Mouse (Mus musculus) embryonic facial prominence, embryonic 13.5 days (tissue): ENCODE results near the gene Enox1. TPM values are rescaled to one million over a fixed set of nuclear protein-coding genes. Genes with fewer than 3 reads are reported as not detected.

ENCODE experiments used
- ATAC-seq: fragments of 200-750 bp; cut with Nextera tagmentation; 2 replicates; pipeline ENCODE4 v1.8.0; 2017; ENCODE audit warnings: low read depth; ENCODE audit not compliant: insufficient number of reproducible peaks, insufficient read depth, low FRiP score, low TSS enrichment
- H3K27ac ChIP-seq: fragments of 300-500 bp; sonication (generic); 2 replicates; pipeline ENCODE4 v1.5.1; 2015; ENCODE audit warnings: moderate library complexity, mild to moderate bottlenecking, inconsistent platforms
- H3K27me3 ChIP-seq: fragments of 300-500 bp; sonication (generic); 2 replicates; pipeline ENCODE4 v1.6.1; 2015; ENCODE audit warnings: mild to moderate bottlenecking, inconsistent platforms
- H3K36me3 ChIP-seq: fragments of 300-500 bp; sonication (generic); 2 replicates; pipeline ENCODE4 v1.6.1; 2015; ENCODE audit warnings: mild to moderate bottlenecking, inconsistent platforms
- H3K4me1 ChIP-seq: fragments of 300-500 bp; sonication (generic); 2 replicates; pipeline ENCODE4 v1.6.1; 2015; ENCODE audit warnings: inconsistent platforms
- H3K4me2 ChIP-seq: fragments of 300-500 bp; sonication (generic); 2 replicates; pipeline ENCODE4 v1.6.1; 2015; ENCODE audit warnings: moderate library complexity, mild to moderate bottlenecking, inconsistent platforms
- H3K4me3 ChIP-seq: fragments of 300-500 bp; sonication (generic); 2 replicates; pipeline ENCODE4 v1.5.1; 2015; ENCODE audit warnings: mild to moderate bottlenecking, inconsistent platforms
- H3K9ac ChIP-seq: fragments of 300-500 bp; sonication (generic); 2 replicates; pipeline ENCODE4 v1.6.1; 2015; ENCODE audit warnings: mild to moderate bottlenecking, inconsistent platforms
- H3K9me3 ChIP-seq: fragments of 300-500 bp; sonication (generic); 2 replicates; pipeline ENCODE4 v1.6.1; 2016; ENCODE audit warnings: inconsistent platforms
- WGBS: fragments of 180-500 bp; shearing (Covaris S2); methylation state at CpG from one replicate; pipeline ENCODE4 v1.1.7; 2015; ENCODE audit warnings: mixed read lengths; 5-methylcytosine and 5-hydroxymethylcytosine counted together
- polyA plus RNA-seq: library from polyadenylated mRNA; unstranded; fragments of >200 nt; fragmentation: Nextera tagmentation; extraction: Ambion mirVana; gene quantifications from 2 replicates; pipeline ENCODE4 v1.2.1, GENCODE M21; 2015

Enox1 gene
- polyA plus RNA-seq, 1 experiment from 2014 or later = 19.6 TPM

DNA sequence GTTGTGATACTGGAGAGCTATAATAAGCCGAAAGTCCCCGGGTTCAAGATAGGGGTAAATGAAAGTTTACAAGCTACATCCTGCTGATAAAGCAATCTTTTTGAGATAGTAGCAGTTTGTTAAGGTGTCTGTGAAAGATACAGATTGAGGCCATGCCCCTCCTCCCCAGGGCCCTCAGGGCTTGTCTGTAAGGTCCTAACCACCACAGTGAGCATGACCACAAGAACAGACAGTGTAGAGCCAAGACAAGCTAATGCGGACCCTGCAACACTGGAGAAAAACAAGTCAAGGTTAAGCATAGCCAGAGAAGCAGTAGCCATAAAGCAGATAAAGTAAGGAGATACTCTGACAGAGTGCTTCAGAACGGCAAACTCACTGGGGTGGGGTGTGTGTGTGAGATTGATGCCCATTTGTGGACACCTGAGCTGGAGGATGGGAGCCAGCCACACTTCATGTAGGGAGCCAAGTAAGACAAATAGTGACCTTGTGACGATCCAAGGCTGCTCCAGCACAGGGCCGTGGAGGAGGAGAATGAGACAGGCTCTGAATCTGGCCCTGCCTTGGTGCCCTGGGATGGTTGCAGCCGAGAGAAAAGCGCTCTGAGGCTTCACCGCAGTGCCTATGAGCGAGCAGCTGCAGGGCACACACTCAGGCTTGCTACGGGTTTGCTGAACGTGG is 348.0 kb downstream of the Enox1 start:
- Histone ChIP-seq H3K27ac (no peak overlapping the region), H3K4me3 (no peak overlapping the region), H3K9ac (no peak overlapping the region), H3K36me3 (0 out of 2 replicates have a peak, but pooled peaks cover 3% of the 10 kb centered on the region), H3K4me1 (no peaks in the 10 kb centered on the region), H3K9me3 (no peaks in the 10 kb centered on the region), H3K4me2 (no peak overlapping the region), H3K27me3 (no peaks in the 10 kb centered on the region)
- 77% methylated on average over 12 of the region's 12 CpGs for WGBS
- ATAC-seq = no peak

DNA sequence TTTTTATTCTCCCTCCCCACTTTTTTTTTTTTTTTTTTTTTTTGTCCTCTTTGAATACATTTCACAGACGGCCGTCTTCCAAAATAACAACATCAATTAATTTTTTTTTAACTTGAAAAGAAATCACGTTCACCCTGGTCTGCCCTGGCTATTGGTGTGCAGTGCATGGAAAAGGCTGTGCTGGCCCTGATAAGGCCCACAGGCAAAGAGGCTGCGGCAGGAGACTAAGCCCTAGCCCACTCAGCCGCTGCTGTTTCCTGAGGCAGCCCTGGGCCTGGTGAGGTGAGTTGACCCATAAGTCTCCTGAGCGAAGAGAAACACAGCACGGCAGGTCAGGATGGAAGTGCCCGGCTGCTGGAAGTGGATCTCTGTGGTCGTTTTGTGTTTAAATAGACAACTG is 349.8 kb downstream of the Enox1 start:
- Histone ChIP-seq H3K36me3 (0 out of 2 replicates have a peak, but pooled peaks cover 3% of the 10 kb centered on the region), H3K4me1 (0 out of 2 replicates have a peak, but pooled peaks cover 2% of the 10 kb centered on the region), H3K27me3 (no peaks in the 10 kb centered on the region), H3K27ac (no peak overlapping the region), H3K9me3 (no peaks in the 10 kb centered on the region), H3K4me3 (no peak overlapping the region), H3K9ac (no peak overlapping the region), H3K4me2 (no peak overlapping the region)
- no peak for ATAC-seq
- WGBS = 73% methylated on average over 9 of the region's 9 CpGs

DNA sequence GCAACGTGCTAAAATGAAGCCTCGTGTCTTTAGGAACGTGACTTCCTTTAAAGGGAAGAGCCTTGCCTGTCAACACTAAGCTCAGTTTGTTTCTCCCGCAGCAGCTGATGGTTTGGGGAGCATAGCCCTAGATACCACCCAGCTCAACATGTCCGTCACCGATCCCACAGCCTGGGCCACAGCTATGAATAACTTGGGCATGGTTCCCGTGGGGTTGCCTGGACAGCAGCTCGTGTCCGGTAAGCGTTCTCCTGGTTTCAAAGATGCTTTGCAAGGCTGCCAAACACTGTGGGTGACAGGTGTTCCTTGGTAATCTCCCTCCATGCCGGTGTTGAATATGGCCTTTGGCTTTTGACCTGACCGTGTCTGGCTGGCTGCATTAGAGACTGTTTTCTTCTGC is 351.5 kb downstream of the Enox1 start:
- Histone ChIP-seq H3K9me3 (0 out of 2 replicates have a peak, but pooled peaks cover under 1% of the 10 kb centered on the region), H3K36me3 (0 out of 2 replicates have a peak, but pooled peaks cover 3% of the 10 kb centered on the region), H3K9ac (no peak overlapping the region), H3K4me3 (no peak overlapping the region), H3K4me2 (no peak overlapping the region), H3K27me3 (no peaks in the 10 kb centered on the region), H3K27ac (no peak overlapping the region), H3K4me1 (0 out of 2 replicates have a peak, but pooled peaks cover 2% of the 10 kb centered on the region)
- WGBS = 82% methylated on average over 12 of the region's 12 CpGs
- ATAC-seq = no peak

DNA sequence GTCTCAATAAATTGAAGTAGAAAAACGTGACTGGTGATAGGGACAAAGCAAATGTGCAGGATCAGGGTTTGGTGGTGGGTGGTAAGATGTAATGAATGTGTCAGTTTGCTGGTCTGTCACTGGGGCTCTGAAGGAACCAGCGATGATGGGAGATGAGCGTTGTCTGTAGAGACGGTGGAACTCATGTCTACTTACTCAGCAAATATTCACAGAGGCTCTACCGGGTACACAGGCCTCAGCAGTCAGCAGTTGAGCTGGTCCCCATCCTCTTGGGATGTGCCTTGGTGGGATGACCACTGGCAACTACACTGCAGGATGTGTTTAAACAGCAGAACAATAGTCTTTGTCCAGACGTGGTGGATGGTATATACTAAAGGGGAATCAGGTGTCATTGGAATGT is 352.5 kb downstream of the Enox1 start:
- no peak overlapping the region for H3K4me3 ChIP-seq
- H3K4me2 ChIP-seq = no peak overlapping the region
- no peaks in the 10 kb centered on the region for H3K27me3 ChIP-seq
- ATAC-seq = no peak
- 79% methylated on average over 6 of the region's 6 CpGs for WGBS
- no peak overlapping the region for H3K27ac ChIP-seq
- H3K36me3 ChIP-seq = 0 out of 2 replicates have a peak, but pooled peaks cover 3% of the 10 kb centered on the region
- H3K9me3 ChIP-seq = 0 out of 2 replicates have a peak, but pooled peaks cover 4% of the 10 kb centered on the region
- no peak overlapping the region for H3K9ac ChIP-seq
- H3K4me1 ChIP-seq = 0 out of 2 replicates have a peak, but pooled peaks cover 2% of the 10 kb centered on the region

DNA sequence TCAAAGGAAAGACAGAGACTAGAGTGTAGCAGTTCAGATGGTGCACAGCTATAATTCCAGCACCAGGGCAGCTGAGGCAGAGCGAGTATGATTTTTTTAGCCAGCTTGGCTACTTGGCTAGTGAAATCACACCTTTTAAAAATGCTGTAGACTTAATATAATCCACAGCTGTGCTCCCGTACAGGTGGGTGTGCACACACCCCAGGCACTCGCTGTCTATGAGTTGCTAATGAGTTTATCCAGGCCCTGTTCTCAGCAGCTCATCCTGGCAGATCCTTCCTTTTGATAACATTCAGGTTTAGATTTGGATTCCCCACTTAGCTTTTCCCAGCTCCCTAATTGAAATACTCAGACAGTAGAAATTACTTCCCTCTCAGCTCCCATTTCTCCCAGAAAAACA is 353.4 kb downstream of the Enox1 start:
- Histone ChIP-seq H3K9me3 (0 out of 2 replicates have a peak, but pooled peaks cover 4% of the 10 kb centered on the region), H3K36me3 (0 out of 2 replicates have a peak, but pooled peaks cover 3% of the 10 kb centered on the region), H3K4me1 (0 out of 2 replicates have a peak, but pooled peaks cover 2% of the 10 kb centered on the region), H3K4me2 (no peak overlapping the region), H3K9ac (no peak overlapping the region), H3K27me3 (no peaks in the 10 kb centered on the region), H3K4me3 (no peak overlapping the region), H3K27ac (no peak overlapping the region)
- ATAC-seq = no peak
- WGBS = 78% methylated on average over 3 of the region's 3 CpGs

DNA sequence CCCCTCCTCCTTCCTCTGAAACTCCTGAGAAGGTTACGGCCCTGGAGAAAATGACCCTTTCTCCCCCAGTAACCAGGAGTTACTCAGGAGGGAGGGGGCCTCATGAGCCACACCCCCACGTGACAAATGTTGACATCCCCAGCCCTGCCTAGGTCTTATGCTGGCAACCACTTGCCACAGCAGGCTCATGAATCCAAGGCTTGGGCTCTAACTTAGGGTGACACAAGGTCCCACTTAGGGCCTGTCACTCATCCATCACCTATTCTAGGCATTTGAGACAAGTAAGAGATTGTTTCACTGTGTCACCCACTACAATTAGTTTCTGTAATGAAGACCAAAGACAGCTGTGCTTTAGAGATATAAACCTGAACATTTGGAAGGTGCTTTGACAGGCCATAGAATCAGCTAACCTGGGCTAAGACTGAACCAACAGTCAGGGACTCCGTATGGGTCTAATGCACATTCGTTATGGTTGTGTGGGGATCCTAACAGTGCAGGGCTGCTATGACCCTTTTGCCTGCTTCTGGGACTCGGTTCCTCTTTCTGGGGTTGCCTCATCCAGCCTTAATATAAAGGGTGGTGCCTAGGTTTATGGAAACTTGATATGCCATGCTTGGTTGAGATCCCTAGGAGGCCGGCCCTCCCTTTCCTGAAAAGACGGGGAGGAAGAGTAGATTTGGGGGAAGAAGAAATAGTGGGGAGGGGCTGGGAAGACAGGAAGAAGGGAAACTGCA is 354.7 kb downstream of the Enox1 start:
- Histone ChIP-seq H3K27me3 (no peaks in the 10 kb centered on the region), H3K4me2 (no peak overlapping the region), H3K9me3 (0 out of 2 replicates have a peak, but pooled peaks cover 4% of the 10 kb centered on the region), H3K4me1 (0 out of 2 replicates have a peak, but pooled peaks cover 2% of the 10 kb centered on the region), H3K36me3 (0 out of 2 replicates have a peak, but pooled peaks cover 3% of the 10 kb centered on the region), H3K27ac (no peak overlapping the region), H3K9ac (no peak overlapping the region), H3K4me3 (no peak overlapping the region)
- ATAC-seq = no peak
- WGBS = 61% methylated on average over 7 of the region's 7 CpGs

DNA sequence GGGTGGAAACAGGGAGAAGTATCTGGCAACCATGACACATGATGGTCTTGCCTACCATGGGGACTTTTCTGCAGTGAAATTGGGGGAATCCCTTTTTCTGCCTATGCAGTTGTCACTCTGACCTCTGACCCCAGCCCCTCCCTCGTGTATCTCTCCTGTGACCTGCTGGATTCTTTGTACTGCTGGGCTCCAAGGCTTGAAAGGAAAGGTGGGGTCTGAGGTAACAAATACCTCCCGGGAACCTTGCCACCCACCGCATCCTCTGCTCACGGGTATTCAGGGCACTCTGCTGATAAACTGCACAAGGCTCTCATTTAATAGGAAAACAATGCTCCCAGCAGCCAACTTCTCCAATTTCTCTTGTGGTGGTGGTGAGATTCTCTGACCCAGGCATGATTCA is 361.5 kb downstream of the Enox1 start:
- ATAC-seq = no peak
- Histone ChIP-seq H3K4me3 (no peak overlapping the region), H3K9ac (no peak overlapping the region), H3K9me3 (0 out of 2 replicates have a peak, but pooled peaks cover 3% of the 10 kb centered on the region), H3K36me3 (no peaks in the 10 kb centered on the region), H3K27ac (no peak overlapping the region), H3K4me1 (no peaks in the 10 kb centered on the region), H3K4me2 (no peak overlapping the region), H3K27me3 (no peaks in the 10 kb centered on the region)
- 64% methylated on average over 4 of the region's 4 CpGs for WGBS

DNA sequence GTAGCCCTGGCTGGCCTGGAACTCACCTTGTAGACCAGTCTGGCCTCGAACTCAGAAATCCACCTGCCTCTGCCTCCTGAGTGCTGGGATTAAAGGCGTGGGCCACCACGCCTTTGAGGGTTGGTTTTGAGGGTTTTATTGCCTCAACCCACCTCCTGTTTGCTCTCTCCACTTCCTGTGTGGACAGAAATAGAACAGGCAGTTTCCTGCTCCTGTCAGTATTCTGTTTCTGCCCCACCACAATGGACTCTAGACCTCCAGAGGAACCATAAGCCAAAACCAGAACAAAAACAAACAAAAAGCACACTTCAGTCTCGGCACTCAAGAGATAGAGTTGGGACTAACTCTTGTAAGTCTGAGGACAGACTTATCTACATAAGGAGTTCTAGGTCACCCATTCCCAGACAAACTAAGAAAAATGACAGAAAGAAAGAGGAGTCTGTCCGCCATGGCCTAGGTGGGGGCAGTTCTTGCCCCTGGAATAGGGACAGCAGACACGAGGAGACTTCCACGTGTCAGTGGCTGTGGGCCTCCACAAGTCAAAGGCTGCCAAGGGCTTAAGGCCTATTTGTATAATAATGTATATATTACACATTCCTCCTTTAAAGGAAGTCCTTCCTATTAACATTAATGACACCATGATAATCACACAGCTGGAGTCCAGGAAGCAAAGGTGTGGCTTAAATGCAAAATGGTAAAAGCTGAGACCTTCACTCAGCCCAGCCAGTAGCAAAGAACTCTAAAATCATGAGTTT is 362.6 kb downstream of the Enox1 start:
- Histone ChIP-seq H3K4me3 (no peak overlapping the region), H3K4me2 (no peak overlapping the region), H3K27ac (no peak overlapping the region), H3K9ac (no peak overlapping the region), H3K36me3 (no peaks in the 10 kb centered on the region), H3K9me3 (no peaks in the 10 kb centered on the region), H3K4me1 (no peaks in the 10 kb centered on the region), H3K27me3 (no peaks in the 10 kb centered on the region)
- WGBS = 83% methylated on average over 7 of the region's 7 CpGs
- ATAC-seq = no peak

DNA sequence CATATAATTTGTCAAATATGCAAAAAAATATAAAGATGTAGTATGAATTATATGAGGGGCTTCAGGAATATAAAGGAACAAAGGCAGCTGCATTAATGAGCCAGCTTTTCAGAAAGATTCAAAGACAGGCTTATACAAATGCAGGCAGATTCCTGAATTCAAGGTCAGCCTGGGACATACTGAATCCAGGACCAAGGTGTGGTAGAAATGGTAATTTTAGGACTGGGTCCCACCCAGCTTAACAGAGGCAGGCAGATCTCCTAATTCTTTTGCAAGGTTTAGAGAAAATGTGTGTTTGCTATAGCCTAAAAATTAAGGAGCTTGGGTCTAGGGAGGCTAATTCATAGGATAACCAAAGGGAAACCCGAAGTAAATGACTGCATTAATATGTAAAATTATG is 363.1 kb downstream of the Enox1 start:
- no peak overlapping the region for H3K27ac ChIP-seq
- no peaks in the 10 kb centered on the region for H3K36me3 ChIP-seq
- no peaks in the 10 kb centered on the region for H3K9me3 ChIP-seq
- no peaks in the 10 kb centered on the region for H3K4me1 ChIP-seq
- H3K9ac ChIP-seq = no peak overlapping the region
- no peaks in the 10 kb centered on the region for H3K27me3 ChIP-seq
- H3K4me2 ChIP-seq = no peak overlapping the region
- no peak overlapping the region for H3K4me3 ChIP-seq
- 86% methylated on average over 1 of the region's 1 CpGs for WGBS
- no peak for ATAC-seq

DNA sequence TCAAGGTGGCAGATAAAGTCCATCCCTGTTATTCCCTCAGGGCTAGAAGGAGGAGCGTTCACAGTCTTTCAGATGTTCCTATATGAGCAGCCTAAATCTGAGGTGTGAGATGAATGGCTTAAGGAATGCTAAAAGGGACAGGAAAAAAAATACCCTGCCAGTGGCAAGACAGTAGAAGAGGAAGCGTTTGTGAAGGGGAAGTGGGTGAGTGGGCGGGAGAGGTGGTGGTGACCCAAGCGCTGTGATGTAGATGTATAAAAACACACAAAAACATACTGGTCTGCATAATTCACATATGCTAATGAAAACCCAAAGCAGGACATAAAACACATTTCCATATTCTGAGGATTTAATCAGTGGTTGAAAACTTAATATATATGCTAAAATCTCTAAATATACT is 367.7 kb downstream of the Enox1 start:
- 77% methylated on average over 4 of the region's 4 CpGs for WGBS
- no peak overlapping the region for H3K27ac ChIP-seq

DNA sequence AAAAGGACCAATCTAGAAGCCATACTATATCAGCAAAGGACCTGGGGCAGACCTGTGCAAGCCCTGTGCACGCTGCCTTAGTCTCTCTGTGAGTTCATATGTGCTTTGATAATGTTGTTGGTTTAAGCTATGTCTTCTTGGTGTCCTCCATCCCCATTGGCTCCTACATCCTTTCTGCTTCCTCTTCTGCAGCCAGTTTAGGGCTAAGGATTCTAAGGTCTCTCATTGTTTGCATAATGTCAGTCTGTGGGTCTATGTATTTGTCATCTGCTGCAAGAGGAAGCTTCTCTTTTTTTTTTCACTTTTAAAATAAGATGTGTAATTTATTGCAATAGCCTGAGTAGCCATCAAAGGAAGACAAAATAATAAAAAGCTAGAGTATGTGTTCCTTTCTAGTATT is 369.7 kb downstream of the Enox1 start:
- H3K4me3 ChIP-seq = no peak overlapping the region
- 82% methylated on average over 1 of the region's 1 CpGs for WGBS
- no peak overlapping the region for H3K4me2 ChIP-seq
- no peak overlapping the region for H3K27ac ChIP-seq
- H3K9ac ChIP-seq = no peak overlapping the region
- no peaks in the 10 kb centered on the region for H3K36me3 ChIP-seq
- no peak for ATAC-seq
- H3K9me3 ChIP-seq = no peaks in the 10 kb centered on the region
- no peaks in the 10 kb centered on the region for H3K4me1 ChIP-seq
- H3K27me3 ChIP-seq = no peaks in the 10 kb centered on the region

More for the DNA sequence above, 367.7 kb downstream of the Enox1 start:
- H3K9ac ChIP-seq = no peak overlapping the region
- ATAC-seq = no peak
- no peaks in the 10 kb centered on the region for H3K4me1 ChIP-seq
- H3K36me3 ChIP-seq = no peaks in the 10 kb centered on the region
- no peak overlapping the region for H3K4me2 ChIP-seq
- H3K9me3 ChIP-seq = no peaks in the 10 kb centered on the region
- H3K27me3 ChIP-seq = no peaks in the 10 kb centered on the region
- H3K4me3 ChIP-seq = no peak overlapping the region
